Mouse (Mus musculus): Measurements from ENCODE around the gene Ccl27b.
"Not testable (repeated sequence)": the region's sequence is repeated elsewhere in the genome, so short reads cannot be mapped to it uniquely, and the experiment has no call there.

GRCm38 (mm10) chr4:42654951-42655350, at the start of gene Ccl27b:
- TF ChIP-seq KAT2A (conservative IDR thresholded peaks at IDR 0.05; ENCODE audit: low read depth, low read length); CTCF (IDR thresholded peaks at IDR 0.05 in 2 of 3, conservative IDR thresholded peaks at IDR 0.05 in 1 of 3; ENCODE audit: control insufficient read depth in 1 of 3, insufficient read depth in 1 of 3, low read depth in 2 of 3, low read length in 3 of 3, poor library complexity in 1 of 3, severe bottlenecking in 1 of 3); MXI1 (IDR thresholded peaks at IDR 0.05; ENCODE audit: low read depth, low read length); HCFC1 (IDR thresholded peaks at IDR 0.05; ENCODE audit: low read depth, low read length); ZNF384 (IDR thresholded peaks at IDR 0.05; ENCODE audit: low read depth, low read length); POLR2A (IDR thresholded peaks at IDR 0.05; ENCODE audit: control insufficient read depth in 1 of 2, insufficient read depth in 1 of 2, low read depth in 1 of 2, low read length in 2 of 2, poor library complexity in 1 of 2); POLR2AphosphoS5 (IDR thresholded peaks at IDR 0.05; ENCODE audit: borderline replicate concordance, low read depth, low read length); CHD1 (IDR thresholded peaks at IDR 0.05; ENCODE audit: low read depth, low read length); ZKSCAN1 (IDR thresholded peaks at IDR 0.05; ENCODE audit: low read depth, low read length); USF2 (IDR thresholded peaks at IDR 0.05; ENCODE audit: borderline replicate concordance in 1 of 2, insufficient read depth in 1 of 2, low read depth in 1 of 2, low read length in 2 of 2); GABPA (IDR thresholded peaks at IDR 0.05; ENCODE audit: low read depth, low read length); GATA1 (IDR thresholded peaks at IDR 0.05; ENCODE audit: low read depth, low read length); SIN3A (IDR thresholded peaks at IDR 0.05; ENCODE audit: low read length); CHD2 (IDR thresholded peaks at IDR 0.05; ENCODE audit: low read length): not testable (repeated sequence)

All from MEL (cell line).